Mouse (Mus musculus) neural tube, embryonic 12.5 days (tissue): Measurements from ENCODE around the gene Adrm1. TPM values are rescaled to one million over a fixed set of nuclear protein-coding genes. Genes with fewer than 3 reads are reported as not detected.

Experiments used
- ATAC-seq: fragments of 200-750 bp; cut with Nextera tagmentation; 2 replicates; pipeline ENCODE4 v1.8.0; 2017; ENCODE audit warnings: low read depth, mild to moderate bottlenecking, moderate TSS enrichment, moderate library complexity; ENCODE audit not compliant: low FRiP score
- H3K27ac ChIP-seq: fragments of 300-500 bp; sonication (generic); 2 replicates; pipeline ENCODE4 v1.5.1; 2016
- H3K27me3 ChIP-seq: fragments of 300-500 bp; sonication (generic); replicated peaks from 2 replicates; pipeline ENCODE4 v1.6.1; 2016; ENCODE audit warnings: mild to moderate bottlenecking
- H3K36me3 ChIP-seq: fragments of 300-500 bp; sonication (generic); 2 replicates; pipeline ENCODE4 v1.6.1; 2016; ENCODE audit warnings: mild to moderate bottlenecking
- H3K4me1 ChIP-seq: fragments of 300-500 bp; sonication (generic); 2 replicates; pipeline ENCODE4 v1.6.1; 2016
- H3K4me2 ChIP-seq: fragments of 300-500 bp; sonication (generic); replicated peaks from 2 replicates; pipeline ENCODE4 v1.6.1; 2016; ENCODE audit warnings: mild to moderate bottlenecking
- H3K4me3 ChIP-seq: fragments of 300-500 bp; sonication (generic); 2 replicates; pipeline ENCODE4 v1.5.1; 2016
- H3K9ac ChIP-seq: fragments of 300-500 bp; sonication (generic); 2 replicates; pipeline ENCODE4 v1.6.1; 2016; ENCODE audit warnings: mild to moderate bottlenecking
- H3K9me3 ChIP-seq: fragments of 300-500 bp; sonication (generic); 2 replicates; pipeline ENCODE4 v1.6.1; 2016; ENCODE audit warnings: mild to moderate bottlenecking
- WGBS: fragments of 180-500 bp; shearing (Covaris S2); methylation state at CpG from one replicate; pipeline ENCODE4 v1.1.7; 2016; 5-methylcytosine and 5-hydroxymethylcytosine counted together
- polyA plus RNA-seq: library from polyadenylated mRNA; unstranded; fragments of >200 nt; fragmentation: Nextera tagmentation; extraction: Ambion mirVana; gene quantifications from 2 replicates; pipeline ENCODE4 v1.2.1, GENCODE M21; 2016

Gene Adrm1
- polyA plus RNA-seq, 1 experiment from 2014 or later = 218 TPM

DNA sequence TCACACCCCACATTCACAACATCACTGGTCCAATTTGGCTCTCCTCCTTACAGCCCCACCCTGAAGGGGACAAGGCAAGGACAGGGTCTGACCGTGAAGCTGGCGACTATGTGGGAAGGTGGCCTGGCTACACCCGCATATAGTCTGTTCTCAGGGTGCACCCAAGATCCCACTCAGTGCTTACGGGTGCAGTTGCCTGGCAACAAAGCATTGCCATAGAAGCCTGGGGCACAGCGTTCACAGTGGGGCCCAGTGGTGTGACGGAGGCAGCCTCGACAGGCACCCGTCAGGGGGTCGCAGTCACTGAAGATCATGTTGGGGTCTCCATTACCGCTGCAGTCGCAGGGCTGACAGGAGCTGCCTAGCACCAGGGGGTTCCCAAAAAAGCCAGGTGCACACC lies 16.1 kb downstream of the Adrm1 start:
- Histone ChIP-seq H3K27ac (no peak overlapping the region), H3K9me3 (no peaks in the 10 kb centered on the region), H3K27me3 (no peaks in the 10 kb centered on the region), H3K36me3 (no peaks in the 10 kb centered on the region), H3K4me1 (no peaks in the 10 kb centered on the region), H3K4me2 (no peak overlapping the region), H3K4me3 (no peak overlapping the region), H3K9ac (no peak overlapping the region)
- 90% methylated on average over 11 of the region's 11 CpGs for WGBS
- ATAC-seq = no peak

DNA sequence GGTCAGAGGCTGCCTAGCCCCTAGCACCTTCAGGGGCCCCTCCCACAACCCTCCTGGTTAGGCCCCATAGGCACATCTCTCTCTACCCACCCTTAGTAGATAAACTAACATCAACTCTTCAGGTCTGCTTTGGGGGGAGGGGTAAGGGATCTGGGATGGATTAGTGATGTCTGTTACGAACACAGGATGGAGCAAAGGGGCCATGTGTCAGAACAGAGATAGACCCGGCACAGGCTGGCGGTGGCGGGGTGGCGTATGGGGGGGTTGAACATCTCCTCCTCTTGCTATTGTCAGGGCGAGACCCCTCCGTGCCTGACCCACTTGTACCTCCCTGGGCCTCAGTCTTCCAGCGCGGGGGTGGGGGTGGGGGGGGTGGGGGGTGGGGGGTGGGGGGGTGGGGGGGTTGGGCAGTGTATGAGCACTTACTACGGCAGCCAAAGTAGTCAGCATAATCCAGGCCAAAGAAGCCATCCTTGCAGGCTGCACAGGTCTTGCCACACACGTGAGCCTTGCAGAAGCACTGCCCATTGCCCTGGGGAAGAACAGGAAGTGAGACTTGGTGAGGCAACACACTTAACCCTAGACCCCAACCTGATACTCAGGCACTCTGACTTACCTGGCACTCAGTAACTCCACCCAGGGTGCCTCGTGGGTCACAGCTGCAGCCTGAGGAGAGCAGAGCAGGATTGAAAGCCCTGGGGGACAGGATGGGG lies 25.5 kb downstream of the Adrm1 start:
- H3K36me3 ChIP-seq = no peaks in the 10 kb centered on the region
- WGBS = 81% methylated on average over 8 of the region's 12 CpGs

DNA sequence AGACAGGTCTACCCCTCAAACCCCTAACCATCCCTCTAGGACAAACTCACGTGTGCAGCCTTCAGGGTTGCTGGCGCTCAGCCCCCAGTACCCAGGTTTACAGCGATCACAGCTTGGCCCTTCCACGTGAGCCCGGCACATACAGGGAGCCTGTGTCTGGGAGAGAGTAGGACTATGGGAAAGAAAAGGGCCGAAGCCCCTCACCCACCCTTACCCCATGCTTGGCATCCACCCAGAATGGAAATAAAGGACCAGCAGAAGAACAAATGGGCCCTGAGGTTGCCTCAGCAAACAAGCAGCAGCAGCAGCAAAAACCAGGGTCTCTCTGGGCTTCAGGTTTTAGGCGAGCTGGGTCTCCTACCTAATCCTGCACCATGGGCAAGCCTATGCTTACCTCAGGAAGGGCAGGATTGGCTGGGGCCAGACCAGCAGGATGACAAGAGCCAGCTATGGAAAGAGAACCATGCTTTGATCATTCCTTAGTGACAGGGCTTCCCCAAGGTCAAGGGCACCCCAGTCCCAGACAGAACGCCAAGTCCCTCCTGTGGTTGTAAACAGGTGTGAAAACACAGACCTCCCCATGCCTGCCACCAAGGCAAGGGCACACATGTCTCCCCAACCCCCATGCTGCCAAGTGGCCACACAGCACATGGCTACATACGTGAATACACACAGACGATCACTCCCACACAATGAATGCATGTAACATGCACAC lies 26.2 kb downstream of the Adrm1 start:
- 0 out of 2 replicates have a peak overlapping the region, but pooled peaks have one; percentile 26 for H3K9ac ChIP-seq
- 86% methylated on average over 10 of the region's 10 CpGs for WGBS
- H3K4me3 ChIP-seq = no peak overlapping the region
- H3K4me2 ChIP-seq = no peak overlapping the region
- no peak overlapping the region for H3K27ac ChIP-seq
- no peaks in the 10 kb centered on the region for H3K27me3 ChIP-seq
- no peak for ATAC-seq
- no peaks in the 10 kb centered on the region for H3K9me3 ChIP-seq
- H3K4me1 ChIP-seq = 0 out of 2 replicates have a peak, but pooled peaks cover 4% of the 10 kb centered on the region
- no peaks in the 10 kb centered on the region for H3K36me3 ChIP-seq

More for the DNA sequence above, 25.5 kb downstream of the Adrm1 start:
- Histone ChIP-seq H3K4me2 (no peak overlapping the region), H3K27ac (no peak overlapping the region), H3K27me3 (no peaks in the 10 kb centered on the region), H3K9ac (0 out of 2 replicates have a peak overlapping the region, but pooled peaks have one; percentile 26), H3K4me3 (no peak overlapping the region), H3K9me3 (no peaks in the 10 kb centered on the region), H3K4me1 (0 out of 2 replicates have a peak, but pooled peaks cover 4% of the 10 kb centered on the region)
- no peak for ATAC-seq

DNA sequence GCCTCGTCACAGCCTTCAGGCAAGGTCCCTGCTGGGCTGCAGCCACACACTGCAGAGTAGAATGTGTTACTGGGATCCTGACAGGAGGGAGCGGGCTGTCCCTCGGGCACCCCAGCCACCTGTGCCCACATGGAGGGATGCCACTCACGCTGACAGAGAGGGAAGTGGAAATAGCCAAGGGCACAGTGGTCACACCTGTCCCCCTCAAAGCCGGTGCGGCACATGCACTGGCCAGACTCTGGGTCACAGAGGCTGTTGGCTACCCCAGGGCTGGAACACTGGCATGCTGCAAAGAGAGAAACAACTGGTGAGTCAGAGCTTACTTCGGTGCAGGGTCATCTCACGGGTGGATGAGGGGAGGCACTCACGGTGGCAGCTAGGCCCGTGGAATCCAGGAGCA lies 27.5 kb downstream of the Adrm1 start:
- H3K27ac ChIP-seq = no peak overlapping the region
- no peak overlapping the region for H3K9ac ChIP-seq
- 0 out of 2 replicates have a peak, but pooled peaks cover 4% of the 10 kb centered on the region for H3K4me1 ChIP-seq
- H3K36me3 ChIP-seq = no peaks in the 10 kb centered on the region
- no peak for ATAC-seq
- WGBS = 87% methylated on average over 10 of the region's 10 CpGs
- no peaks in the 10 kb centered on the region for H3K27me3 ChIP-seq
- H3K4me3 ChIP-seq = no peak overlapping the region
- H3K4me2 ChIP-seq = no peak overlapping the region
- no peaks in the 10 kb centered on the region for H3K9me3 ChIP-seq

DNA sequence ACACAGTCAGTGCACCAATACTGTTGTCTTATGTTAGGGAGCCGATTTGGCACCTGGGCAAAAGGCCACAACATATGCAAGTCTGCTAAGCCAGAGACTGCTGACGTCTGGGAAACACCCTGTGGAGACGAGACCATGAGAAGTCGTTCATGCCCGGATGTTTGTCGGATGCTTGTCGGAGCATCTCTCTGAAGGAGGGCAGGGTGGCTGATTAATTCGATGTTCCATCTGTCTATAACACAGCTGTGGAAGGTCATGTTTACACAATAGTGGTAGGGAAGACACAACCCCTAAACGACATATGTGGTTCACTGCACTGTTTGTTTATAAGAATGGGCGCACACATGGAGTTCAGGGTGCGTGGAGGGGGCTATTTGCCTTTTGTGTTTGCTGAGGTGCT lies 29.4 kb downstream of the Adrm1 start:
- ATAC-seq = no peak
- Histone ChIP-seq H3K36me3 (no peaks in the 10 kb centered on the region), H3K9me3 (no peaks in the 10 kb centered on the region), H3K4me1 (peaks cover 13% of the 10 kb centered on the region), H3K9ac (no peak overlapping the region), H3K4me3 (no peak overlapping the region), H3K4me2 (no peak overlapping the region), H3K27ac (no peak overlapping the region), H3K27me3 (no peaks in the 10 kb centered on the region)
- WGBS = 53% methylated on average over 11 of the region's 11 CpGs

DNA sequence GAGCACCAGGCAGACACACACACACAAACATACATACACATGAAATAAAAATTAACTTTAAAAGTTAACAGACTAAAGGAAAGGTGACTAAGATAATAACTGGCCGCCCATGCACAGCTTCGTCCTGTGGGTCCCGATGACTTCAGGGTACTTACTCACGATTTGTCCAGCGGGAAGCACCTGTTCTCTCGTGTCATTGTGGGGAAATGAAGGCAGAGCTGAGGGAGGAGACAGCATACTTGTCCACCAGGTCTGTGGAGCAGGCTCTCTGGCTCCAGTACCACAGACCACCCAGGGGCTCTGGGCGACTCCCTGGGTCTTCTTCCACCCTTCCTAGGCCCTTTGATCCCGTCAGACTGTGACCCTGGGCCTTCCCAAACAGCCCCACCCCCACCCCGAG lies 30.0 kb downstream of the Adrm1 start:
- Histone ChIP-seq H3K4me3 (no peak overlapping the region), H3K9ac (no peak overlapping the region), H3K4me1 (peaks cover 19% of the 10 kb centered on the region), H3K36me3 (no peaks in the 10 kb centered on the region), H3K27me3 (no peaks in the 10 kb centered on the region), H3K4me2 (no peak overlapping the region), H3K27ac (no peak overlapping the region), H3K9me3 (no peaks in the 10 kb centered on the region)
- 76% methylated on average over 9 of the region's 9 CpGs for WGBS
- no peak for ATAC-seq

DNA sequence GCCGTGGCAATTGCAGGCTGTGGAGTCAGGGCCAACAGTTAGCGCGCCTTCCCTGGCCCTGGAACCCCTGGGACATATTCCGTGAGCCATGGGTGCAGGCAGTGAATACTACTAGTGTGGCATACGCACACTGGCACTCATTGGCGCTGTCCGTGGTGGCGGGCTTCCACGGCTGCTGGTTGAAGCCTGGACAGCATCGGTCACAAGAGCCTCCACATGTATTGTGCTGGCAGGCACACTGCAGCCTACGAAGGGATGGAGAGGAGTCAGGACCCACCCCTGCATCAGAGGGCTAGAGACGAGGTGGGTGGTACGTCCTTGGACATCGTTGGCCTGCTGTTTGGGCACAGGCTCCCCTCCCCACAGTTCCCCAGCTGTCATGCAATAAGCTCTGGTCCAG lies 31.0 kb downstream of the Adrm1 start:
- ATAC-seq = no peak
- Histone ChIP-seq H3K9me3 (no peaks in the 10 kb centered on the region), H3K4me1 (peaks cover 19% of the 10 kb centered on the region), H3K9ac (no peak overlapping the region), H3K36me3 (no peaks in the 10 kb centered on the region), H3K27ac (no peak overlapping the region), H3K4me2 (no peak overlapping the region), H3K4me3 (no peak overlapping the region), H3K27me3 (no peaks in the 10 kb centered on the region)
- WGBS = 89% methylated on average over 14 of the region's 14 CpGs

DNA sequence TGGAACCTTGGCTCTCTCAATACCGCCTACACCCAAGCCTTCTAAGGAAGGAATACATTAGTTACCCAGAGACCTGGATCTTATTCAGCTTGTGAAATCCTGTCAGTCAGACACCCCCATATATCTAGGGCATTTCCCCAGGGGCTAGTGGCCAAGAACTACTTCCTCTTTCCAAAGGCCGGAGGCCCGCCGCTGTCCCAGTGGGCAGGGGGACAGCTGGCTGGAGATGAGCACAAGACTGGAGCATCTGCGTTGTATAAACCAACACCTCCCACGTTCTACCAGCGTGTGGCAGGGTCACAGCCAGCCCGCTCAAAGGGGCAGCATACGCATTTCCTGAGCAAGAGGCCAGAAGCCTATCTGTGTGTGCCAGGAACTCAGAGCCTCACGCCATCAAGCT lies 31.5 kb downstream of the Adrm1 start:
- ATAC-seq = no peak
- H3K4me1 ChIP-seq = peaks cover 15% of the 10 kb centered on the region
- WGBS = 78% methylated on average over 10 of the region's 10 CpGs

DNA sequence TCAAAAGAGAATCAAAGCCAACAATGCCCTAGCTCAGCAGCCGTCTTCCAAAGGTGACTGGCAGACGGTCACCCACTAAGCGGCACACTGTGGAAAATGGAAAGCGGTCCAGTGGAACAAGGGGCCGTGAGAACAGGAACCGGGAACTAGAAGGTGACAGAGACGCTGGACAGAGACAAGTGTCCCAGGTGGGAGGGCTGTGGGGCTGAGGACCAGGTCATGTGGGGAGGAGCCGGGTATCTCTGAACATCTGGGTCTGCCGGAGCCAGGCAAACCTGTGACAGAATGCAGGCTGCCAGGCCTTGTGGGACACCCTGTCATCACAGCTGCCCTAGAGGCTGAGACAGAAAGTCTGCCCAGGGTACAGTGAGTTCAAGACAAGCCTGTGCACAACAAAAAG lies 33.2 kb downstream of the Adrm1 start:
- WGBS = 89% methylated on average over 9 of the region's 9 CpGs
- H3K36me3 ChIP-seq = no peaks in the 10 kb centered on the region
- H3K4me1 ChIP-seq = peaks cover 15% of the 10 kb centered on the region
- ATAC-seq = no peak
- H3K27me3 ChIP-seq = no peaks in the 10 kb centered on the region
- H3K9me3 ChIP-seq = no peaks in the 10 kb centered on the region
- H3K4me3 ChIP-seq = no peak overlapping the region
- no peak overlapping the region for H3K9ac ChIP-seq
- H3K27ac ChIP-seq = 0 out of 2 replicates have a peak overlapping the region, but pooled peaks have one; percentile 2
- no peak overlapping the region for H3K4me2 ChIP-seq

More for the DNA sequence above, 31.5 kb downstream of the Adrm1 start:
- Histone ChIP-seq H3K27ac (no peak overlapping the region), H3K27me3 (no peaks in the 10 kb centered on the region), H3K9ac (no peak overlapping the region), H3K4me2 (no peak overlapping the region), H3K4me3 (no peak overlapping the region), H3K9me3 (no peaks in the 10 kb centered on the region), H3K36me3 (no peaks in the 10 kb centered on the region)

DNA sequence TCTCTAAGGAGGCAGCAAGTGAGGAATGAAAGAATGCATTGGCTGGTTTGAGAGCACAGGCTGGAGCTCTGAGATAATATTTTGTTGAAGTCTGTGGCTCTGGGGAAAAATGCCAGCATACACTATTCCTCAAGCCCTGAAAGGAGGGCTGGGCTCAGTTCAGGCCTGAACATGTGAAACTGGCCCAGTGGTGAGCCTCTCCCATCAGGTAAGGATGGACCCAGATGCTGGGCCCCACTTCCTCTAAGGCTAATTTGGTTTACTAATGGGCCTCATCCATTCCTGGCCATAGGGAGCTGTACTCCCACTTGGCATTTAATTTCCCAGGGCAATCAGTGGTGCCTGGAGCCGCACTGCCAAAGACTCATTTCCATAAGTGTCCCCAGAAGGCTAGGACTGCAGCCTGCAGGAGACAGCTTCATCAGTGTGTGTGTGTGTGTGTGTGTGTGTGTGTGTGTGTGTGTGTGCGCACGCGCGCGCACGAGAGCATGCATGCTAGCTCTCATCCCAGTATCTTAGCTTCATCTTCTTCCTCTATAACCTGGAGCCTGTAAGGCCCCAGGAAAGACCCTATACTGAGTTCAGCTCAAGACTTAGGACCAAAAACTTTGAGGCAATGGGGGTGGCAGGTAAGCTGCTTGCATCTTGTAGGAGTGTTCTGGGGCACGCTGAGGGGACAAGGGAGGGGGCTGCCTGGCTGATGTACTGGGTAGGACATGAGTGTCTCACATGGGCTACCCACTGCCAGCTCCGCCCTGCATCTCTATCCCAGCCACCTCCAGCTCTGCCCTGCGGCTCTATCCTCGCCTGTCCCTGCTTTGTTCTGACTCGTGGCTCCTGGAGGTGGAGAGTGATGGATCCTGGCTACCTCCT lies 34.0 kb downstream of the Adrm1 start:
- H3K4me3 ChIP-seq = no peak overlapping the region
- peaks cover 15% of the 10 kb centered on the region for H3K4me1 ChIP-seq
- H3K27ac ChIP-seq = peak overlapping the region; percentile 50
- H3K9me3 ChIP-seq = no peaks in the 10 kb centered on the region
- ATAC-seq = peak; percentile 81
- H3K9ac ChIP-seq = no peak overlapping the region
- WGBS = 72% methylated on average over 12 of the region's 12 CpGs
- H3K36me3 ChIP-seq = no peaks in the 10 kb centered on the region
- H3K27me3 ChIP-seq = no peaks in the 10 kb centered on the region
- no peak overlapping the region; the same call in 1 of the 2 replicates for H3K4me2 ChIP-seq

DNA sequence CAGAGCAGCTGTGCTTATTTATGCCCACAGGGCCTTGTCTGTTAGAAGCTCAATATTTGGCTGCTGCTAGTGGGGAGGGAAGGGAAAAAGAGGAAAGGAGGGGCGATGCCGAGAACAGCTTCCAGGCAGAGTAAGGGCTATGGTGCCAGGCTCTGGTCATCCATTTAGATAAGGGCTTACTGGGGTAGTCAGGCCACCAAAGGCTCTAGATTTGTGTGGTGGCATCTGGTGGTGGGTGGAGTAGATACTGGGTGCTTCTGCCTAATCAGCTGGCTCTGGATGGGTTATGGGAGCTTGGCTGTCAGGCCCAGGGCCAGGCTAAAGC lies 34.6 kb downstream of the Adrm1 start:
- no peak overlapping the region for H3K4me3 ChIP-seq
- no peaks in the 10 kb centered on the region for H3K9me3 ChIP-seq
- peaks cover 15% of the 10 kb centered on the region for H3K4me1 ChIP-seq
- WGBS = 75% methylated on average over 2 of the region's 2 CpGs
- ATAC-seq = no peak
- H3K27ac ChIP-seq = peak overlapping the region; percentile 50
- H3K36me3 ChIP-seq = no peaks in the 10 kb centered on the region
- no peak overlapping the region; the same call in 1 of the 2 replicates for H3K4me2 ChIP-seq
- no peaks in the 10 kb centered on the region for H3K27me3 ChIP-seq
- no peak overlapping the region for H3K9ac ChIP-seq

DNA sequence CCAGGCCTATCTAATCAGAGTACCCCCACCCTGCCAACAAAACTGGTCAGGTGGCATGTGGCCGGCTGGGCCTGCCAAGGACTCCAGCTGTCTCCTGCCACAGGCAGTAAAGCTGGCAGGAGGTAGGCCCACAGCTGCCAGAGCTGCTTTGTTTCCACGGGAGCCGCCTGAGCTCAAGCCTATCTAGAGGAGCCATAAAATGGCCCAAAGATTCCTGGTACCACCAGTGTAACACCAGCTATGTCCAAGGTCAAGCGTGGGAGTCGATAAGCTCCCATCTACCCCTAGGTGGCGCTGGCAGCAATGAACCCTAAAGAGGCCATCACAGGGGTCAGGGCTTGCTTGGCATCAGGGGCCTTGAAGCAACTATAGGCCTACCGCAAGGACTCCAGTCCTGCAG lies 36.6 kb downstream of the Adrm1 start:
- H3K27ac ChIP-seq = no peak overlapping the region
- H3K27me3 ChIP-seq = no peaks in the 10 kb centered on the region
- ATAC-seq = no peak
- no peak overlapping the region for H3K9ac ChIP-seq
- WGBS = 52% methylated on average over 7 of the region's 7 CpGs
- no peak overlapping the region for H3K4me2 ChIP-seq
- H3K9me3 ChIP-seq = no peaks in the 10 kb centered on the region
- peaks cover 15% of the 10 kb centered on the region for H3K4me1 ChIP-seq
- H3K4me3 ChIP-seq = no peak overlapping the region
- H3K36me3 ChIP-seq = no peaks in the 10 kb centered on the region
